Mouse (Mus musculus): ENCODE data around the gene Faap20.

DNA sequence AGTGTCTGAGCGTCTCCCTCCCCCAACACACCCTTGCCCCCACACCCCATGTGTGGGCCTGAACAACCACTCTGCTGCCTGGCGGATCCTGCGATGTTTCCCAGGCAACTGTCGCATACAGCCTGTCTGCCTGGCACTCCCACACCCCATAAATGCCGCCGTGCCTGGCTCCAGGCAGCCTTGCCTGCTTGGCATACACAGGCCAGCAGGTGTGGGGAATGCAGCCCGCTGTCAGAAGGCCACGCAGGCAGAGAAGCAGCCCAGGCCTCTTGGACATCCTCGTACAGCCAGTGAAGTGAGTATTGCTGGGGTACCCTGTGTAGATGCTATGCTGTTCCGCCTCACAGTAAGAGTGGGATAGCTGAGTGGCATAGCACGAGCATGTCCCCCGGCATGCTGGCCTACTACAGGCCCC lies 2.9 kb upstream of the Faap20 start:
- no peak for TF ChIP-seq RAD21 (IDR thresholded peaks at IDR 0.05; ENCODE audit: low read depth, low read length)
- TF ChIP-seq POLR2A (IDR thresholded peaks at IDR 0.05; ENCODE audit: control insufficient read depth in 1 of 2, insufficient read depth in 1 of 2, low read depth in 1 of 2, low read length in 2 of 2, poor library complexity in 1 of 2): no peak
- TF ChIP-seq MAZ (IDR thresholded peaks at IDR 0.05; ENCODE audit: low read depth, low read length): no peak
- no peak for TF ChIP-seq CTCF (IDR thresholded peaks at IDR 0.05 in 2 of 3, conservative IDR thresholded peaks at IDR 0.05 in 1 of 3; ENCODE audit: control insufficient read depth in 1 of 3, insufficient read depth in 1 of 3, low read depth in 2 of 3, low read length in 3 of 3, poor library complexity in 1 of 3, severe bottlenecking in 1 of 3)
- TF ChIP-seq ZNF384 (IDR thresholded peaks at IDR 0.05; ENCODE audit: low read depth, low read length): no peak
- TF ChIP-seq MEF2A (IDR thresholded peaks at IDR 0.05; ENCODE audit: extremely low read depth, insufficient replicate concordance, low read depth, low read length, poor library complexity, severe bottlenecking): no peak

All from MEL (cell line).